Mouse (Mus musculus) embryonic facial prominence, embryonic 15.5 days (tissue): ENCODE measurements at regions not wholly inside any gene's neighbourhood (a gene's known extent, or its start where the extent isn't known, plus 50 kb on each side); places are given as distances from the start of the nearest gene placed in this dataset.

ENCODE experiments used
- ATAC-seq: fragments of 200-750 bp; cut with Nextera tagmentation; 2 replicates; pipeline ENCODE4 v1.8.0; 2017; ENCODE audit warnings: low read depth, moderate TSS enrichment; ENCODE audit not compliant: insufficient number of reproducible peaks, low FRiP score, low TSS enrichment
- H3K27ac ChIP-seq: fragments of 300-500 bp; sonication (generic); replicated peaks from 2 replicates; pipeline ENCODE4 v1.5.1; 2015; ENCODE audit warnings: mild to moderate bottlenecking, inconsistent platforms
- H3K27me3 ChIP-seq: fragments of 300-500 bp; sonication (generic); 2 replicates; pipeline ENCODE4 v1.6.1; 2015; ENCODE audit warnings: inconsistent platforms
- H3K36me3 ChIP-seq: fragments of 300-500 bp; sonication (generic); 2 replicates; pipeline ENCODE4 v1.6.1; 2015; ENCODE audit warnings: mild to moderate bottlenecking, inconsistent platforms
- H3K4me1 ChIP-seq: fragments of 300-500 bp; sonication (generic); 2 replicates; pipeline ENCODE4 v1.6.1; 2015; ENCODE audit warnings: inconsistent platforms
- H3K4me2 ChIP-seq: fragments of 300-500 bp; sonication (generic); replicated peaks from 2 replicates; pipeline ENCODE4 v1.6.1; 2015; ENCODE audit warnings: mild to moderate bottlenecking, inconsistent platforms
- H3K4me3 ChIP-seq: fragments of 300-500 bp; sonication (generic); replicated peaks from 2 replicates; pipeline ENCODE4 v1.5.1; 2015; ENCODE audit warnings: mild to moderate bottlenecking, inconsistent platforms
- H3K9ac ChIP-seq: fragments of 300-500 bp; sonication (generic); 2 replicates; pipeline ENCODE4 v1.6.1; 2015; ENCODE audit warnings: inconsistent platforms
- H3K9me3 ChIP-seq: fragments of 300-500 bp; sonication (generic); replicated peaks from 2 replicates; pipeline ENCODE4 v1.6.1; 2016; ENCODE audit warnings: inconsistent platforms
- WGBS: fragments of 180-500 bp; shearing (Covaris S2); methylation state at CpG from one replicate; pipeline ENCODE4 v1.1.7; 2015; 5-methylcytosine and 5-hydroxymethylcytosine counted together

GRCm38 (mm10) chr12:69101965-69102364 is 57.0 kb downstream of the Rps29 start:
- Histone ChIP-seq H3K4me2 (no peak overlapping the region), H3K4me1 (no peaks in the 10 kb centered on the region), H3K4me3 (no peak overlapping the region), H3K27ac (no peak overlapping the region), H3K27me3 (no peaks in the 10 kb centered on the region), H3K36me3 (no peaks in the 10 kb centered on the region), H3K9me3 (no peaks in the 10 kb centered on the region), H3K9ac (no peak overlapping the region)
- whole genome bisulfite sequencing: 64% methylated on average over 3 of the region's 3 CpGs
- ATAC-seq: no peak

DNA sequence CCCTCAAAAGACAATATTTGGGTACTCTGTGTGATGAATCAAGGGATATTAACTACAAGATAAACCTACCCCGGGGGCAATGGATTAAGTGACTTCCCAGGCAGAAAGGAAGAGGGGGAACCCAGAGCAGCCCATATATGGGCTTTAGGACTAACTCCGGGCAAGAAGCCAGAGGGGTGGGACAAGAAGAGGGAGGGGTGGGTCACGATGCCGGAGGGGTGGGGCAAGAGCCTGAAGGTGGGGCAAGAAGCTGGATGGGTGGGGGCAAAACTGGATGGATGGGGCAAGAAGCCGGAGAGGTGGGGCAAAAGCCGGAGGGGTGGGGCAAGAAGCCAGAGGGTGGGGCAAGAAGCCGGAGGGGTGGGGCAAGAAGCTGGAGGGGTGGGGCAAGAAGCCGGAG is 64.1 kb downstream of the Rps29 start:
- Histone ChIP-seq H3K27me3 (no peaks in the 10 kb centered on the region), H3K4me1 (no peaks in the 10 kb centered on the region), H3K4me3 (no peak overlapping the region), H3K4me2 (no peak overlapping the region), H3K27ac (no peak overlapping the region), H3K9me3 (no peaks in the 10 kb centered on the region), H3K9ac (no peak overlapping the region), H3K36me3 (no peaks in the 10 kb centered on the region)
- 94% methylated on average over 8 of the region's 8 CpGs for WGBS
- no peak for ATAC-seq

GRCm38 (mm10) chr12:69093073-69093797 is 65.8 kb downstream of the Rps29 start:
- Histone ChIP-seq H3K4me1 (no peaks in the 10 kb centered on the region), H3K9ac (no peak overlapping the region), H3K9me3 (no peaks in the 10 kb centered on the region), H3K4me3 (no peak overlapping the region), H3K27ac (no peak overlapping the region), H3K36me3 (no peaks in the 10 kb centered on the region), H3K4me2 (no peak overlapping the region), H3K27me3 (no peaks in the 10 kb centered on the region)
- WGBS: 61% methylated on average over 13 of the region's 13 CpGs
- no peak for ATAC-seq

GRCm38 (mm10) chr12:69087928-69088609 is 70.9 kb downstream of the Rps29 start:
- 63% methylated on average over 9 of the region's 9 CpGs for WGBS
- Histone ChIP-seq H3K9ac (no peak overlapping the region), H3K4me3 (no peak overlapping the region), H3K27me3 (0 out of 2 replicates have a peak, but pooled peaks cover 3% of the 10 kb centered on the region), H3K4me2 (no peak overlapping the region), H3K9me3 (no peaks in the 10 kb centered on the region), H3K27ac (no peak overlapping the region), H3K36me3 (no peaks in the 10 kb centered on the region), H3K4me1 (peaks cover 16% of the 10 kb centered on the region)
- no peak for ATAC-seq

DNA sequence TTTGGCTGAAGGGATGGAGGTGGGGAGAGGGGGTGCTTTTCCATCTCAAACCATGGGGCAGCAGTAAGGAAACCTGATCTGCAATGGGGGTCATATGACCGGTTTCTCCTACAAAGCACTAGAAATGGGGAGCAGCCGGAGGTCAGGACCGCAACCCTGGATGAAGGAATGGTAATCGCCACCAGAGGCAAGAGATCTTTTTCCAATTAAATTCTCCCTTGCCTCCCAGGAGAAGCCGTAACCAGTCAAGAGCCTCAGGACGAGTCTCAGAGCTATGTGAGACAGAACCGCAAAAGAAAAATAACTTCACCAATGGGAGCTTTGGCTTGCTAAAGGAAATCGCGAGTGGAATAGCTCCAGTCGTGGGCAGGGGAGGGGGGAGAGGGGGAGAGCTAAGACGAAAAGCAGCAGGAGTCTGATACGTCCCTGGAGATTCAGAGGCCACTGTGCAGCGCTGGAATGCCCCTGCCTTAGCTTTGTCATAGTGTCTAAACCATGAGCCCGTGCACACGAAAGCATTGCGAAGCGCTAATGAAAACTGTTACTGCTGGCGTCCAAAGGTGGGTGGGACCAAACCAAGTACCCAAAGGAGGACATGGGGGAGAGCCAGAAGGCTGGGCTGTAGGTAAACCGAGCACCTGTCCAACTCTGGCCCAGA is 73.3 kb downstream of the Rps29 start:
- Histone ChIP-seq H3K27me3 (0 out of 2 replicates have a peak, but pooled peaks cover 3% of the 10 kb centered on the region), H3K4me2 (peak overlapping the region; percentile 42), H3K9ac (no peak overlapping the region), H3K27ac (no peak overlapping the region), H3K9me3 (no peaks in the 10 kb centered on the region), H3K36me3 (no peaks in the 10 kb centered on the region), H3K4me3 (peak overlapping the region; percentile 16), H3K4me1 (peaks cover 22% of the 10 kb centered on the region)
- WGBS: 11% methylated on average over 19 of the region's 19 CpGs
- ATAC-seq: peak; percentile 37; the same call in 1 of the 2 replicates

GRCm38 (mm10) chr12:69084656-69085055 is 74.3 kb downstream of the Rps29 start:
- H3K4me3 ChIP-seq: no peak overlapping the region
- no peak overlapping the region for H3K4me2 ChIP-seq

GRCm38 (mm10) chr12:69082051-69082450 is 76.9 kb downstream of the Rps29 start:
- Histone ChIP-seq H3K4me2 (no peak overlapping the region), H3K9me3 (no peaks in the 10 kb centered on the region), H3K9ac (no peak overlapping the region), H3K36me3 (no peaks in the 10 kb centered on the region), H3K4me3 (no peak overlapping the region), H3K4me1 (peaks cover 19% of the 10 kb centered on the region), H3K27ac (no peak overlapping the region), H3K27me3 (0 out of 2 replicates have a peak, but pooled peaks cover 3% of the 10 kb centered on the region)
- WGBS: 11% methylated on average over 6 of the region's 6 CpGs
- no peak for ATAC-seq

More at GRCm38 (mm10) chr12:69084656-69085055, 74.3 kb downstream of the Rps29 start:
- H3K4me1 ChIP-seq: peaks cover 22% of the 10 kb centered on the region
- ATAC-seq: no peak
- H3K36me3 ChIP-seq: no peaks in the 10 kb centered on the region
- no peak overlapping the region for H3K27ac ChIP-seq
- H3K27me3 ChIP-seq: 0 out of 2 replicates have a peak, but pooled peaks cover 3% of the 10 kb centered on the region
- WGBS: 37% methylated on average over 5 of the region's 5 CpGs
- no peaks in the 10 kb centered on the region for H3K9me3 ChIP-seq
- H3K9ac ChIP-seq: no peak overlapping the region

- no peak overlapping the region for H3K4me2 ChIP-seq
- no peaks in the 10 kb centered on the region for H3K27me3 ChIP-seq
- H3K36me3 ChIP-seq: no peaks in the 10 kb centered on the region
- no peak overlapping the region for H3K4me3 ChIP-seq
- no peaks in the 10 kb centered on the region for H3K9me3 ChIP-seq
- WGBS: 85% methylated on average over 4 of the region's 4 CpGs
- no peak overlapping the region for H3K9ac ChIP-seq
- H3K4me1 ChIP-seq: no peaks in the 10 kb centered on the region
- no peak overlapping the region for H3K27ac ChIP-seq
- no peak for ATAC-seq
Observed at GRCm38 (mm10) chr12:69039553-69039952, 119.4 kb downstream of the Rps29 start.

DNA sequence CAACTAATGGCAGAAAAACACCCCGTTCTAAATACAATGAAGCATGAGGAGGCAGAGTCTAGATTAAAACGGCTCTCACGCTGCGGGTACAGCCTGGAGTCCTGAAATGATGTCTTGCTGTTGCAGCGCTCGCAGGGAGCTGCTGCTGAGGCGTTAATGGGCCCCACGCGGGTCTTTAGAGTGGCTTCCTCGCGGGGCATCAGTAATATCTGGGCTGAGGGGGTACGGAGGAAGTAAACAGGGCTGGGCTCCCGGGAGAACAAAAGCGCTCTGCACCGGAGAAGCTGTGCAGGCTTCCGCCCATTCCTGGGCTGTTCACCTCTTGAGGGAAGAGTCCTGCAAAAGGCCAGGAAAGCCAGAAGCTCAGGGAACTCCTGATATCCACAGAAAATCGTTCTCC is 135.4 kb downstream of the Rps29 start:
- H3K4me3 ChIP-seq: no peak overlapping the region
- H3K36me3 ChIP-seq: no peaks in the 10 kb centered on the region
- H3K4me1 ChIP-seq: no peaks in the 10 kb centered on the region
- H3K9me3 ChIP-seq: no peaks in the 10 kb centered on the region
- WGBS: 62% methylated on average over 17 of the region's 17 CpGs
- H3K27ac ChIP-seq: no peak overlapping the region
- no peak overlapping the region for H3K4me2 ChIP-seq
- ATAC-seq: no peak
- no peaks in the 10 kb centered on the region for H3K27me3 ChIP-seq
- no peak overlapping the region for H3K9ac ChIP-seq

- no peaks in the 10 kb centered on the region for H3K27me3 ChIP-seq
- no peaks in the 10 kb centered on the region for H3K4me1 ChIP-seq
- no peaks in the 10 kb centered on the region for H3K9me3 ChIP-seq
- H3K9ac ChIP-seq: no peak overlapping the region
- H3K27ac ChIP-seq: no peak overlapping the region
- H3K4me3 ChIP-seq: no peak overlapping the region
- no peak for ATAC-seq
- no peaks in the 10 kb centered on the region for H3K36me3 ChIP-seq
- 76% methylated on average over 7 of the region's 7 CpGs for WGBS
- H3K4me2 ChIP-seq: no peak overlapping the region
Observed at GRCm38 (mm10) chr12:69016705-69017306, 142.2 kb downstream of the Rps29 start.

- no peaks in the 10 kb centered on the region for H3K27me3 ChIP-seq
- H3K4me1 ChIP-seq: no peaks in the 10 kb centered on the region
- H3K36me3 ChIP-seq: no peaks in the 10 kb centered on the region
- H3K4me2 ChIP-seq: no peak overlapping the region
- H3K27ac ChIP-seq: no peak overlapping the region
- no peak for ATAC-seq
- no peak overlapping the region for H3K9ac ChIP-seq
- no peak overlapping the region for H3K4me3 ChIP-seq
- no peaks in the 10 kb centered on the region for H3K9me3 ChIP-seq
Observed at GRCm38 (mm10) chr12:69005141-69005540, 153.8 kb downstream of the Rps29 start.
